Mouse (Mus musculus): ENCODE data around the gene Uchl3. TPM values are rescaled to one million over a fixed set of nuclear protein-coding genes. Genes with fewer than 3 reads are reported as not detected.
A peak's percentile ranks its signal among the peaks of the same experiment; 100 is the strongest.

Gene Uchl3
- total and polyA plus RNA-seq, 2 experiments from 2014 or later, result 101 to 273 TPM

GRCm38 (mm10) chr14:101616178-101616577, 37.6 kb upstream of the Uchl3 start:
- Histone ChIP-seq H3K36me3 (ENCODE audit: insufficient read depth) (no peaks in the 10 kb centered on the region), H3K9ac (no peak overlapping the region), H3K4me2 (ENCODE audit: low read depth) (no peak overlapping the region), H3K4me1 (ENCODE audit: insufficient read depth) (no peaks in the 10 kb centered on the region), H3K27ac (ENCODE audit: low read depth, low read length) (no peak overlapping the region), H3K4me3 (ENCODE audit: low read depth, low read length) (no peak overlapping the region), H3K27me3 (ENCODE audit: insufficient read depth, low read length) (no peaks in the 10 kb centered on the region), H3K9me3 (ENCODE audit: low read length) (no peaks in the 10 kb centered on the region)
- ATAC-seq (no peak), DNase-seq (no peak)
- 84% methylated on average over 9 of the region's 9 CpGs for WGBS
- TF ChIP-seq CTCF (IDR thresholded peaks at IDR 0.05; ENCODE audit: low read depth), result no peak

- DNase-seq (no peak), ATAC-seq (no peak)
- no peaks in the 10 kb centered on the region for H3K27me3 ChIP-seq (ENCODE audit: insufficient read depth, low read length)
- H3K9ac ChIP-seq, result no peak overlapping the region
- H3K4me3 ChIP-seq (ENCODE audit: low read depth, low read length), result no peak overlapping the region
- H3K36me3 ChIP-seq (ENCODE audit: insufficient read depth), result no peaks in the 10 kb centered on the region
- H3K9me3 ChIP-seq (ENCODE audit: low read length), result no peaks in the 10 kb centered on the region
- no peak overlapping the region for H3K27ac ChIP-seq (ENCODE audit: low read depth, low read length)
- WGBS, result 91% methylated on average over 5 of the region's 5 CpGs
- H3K4me1 ChIP-seq (ENCODE audit: insufficient read depth), result no peaks in the 10 kb centered on the region
- TF ChIP-seq CTCF (IDR thresholded peaks at IDR 0.05; ENCODE audit: low read depth), result no peak
- no peak overlapping the region for H3K4me2 ChIP-seq (ENCODE audit: low read depth)
Observed at GRCm38 (mm10) chr14:101617680-101618079, 36.1 kb upstream of the Uchl3 start.

DNA sequence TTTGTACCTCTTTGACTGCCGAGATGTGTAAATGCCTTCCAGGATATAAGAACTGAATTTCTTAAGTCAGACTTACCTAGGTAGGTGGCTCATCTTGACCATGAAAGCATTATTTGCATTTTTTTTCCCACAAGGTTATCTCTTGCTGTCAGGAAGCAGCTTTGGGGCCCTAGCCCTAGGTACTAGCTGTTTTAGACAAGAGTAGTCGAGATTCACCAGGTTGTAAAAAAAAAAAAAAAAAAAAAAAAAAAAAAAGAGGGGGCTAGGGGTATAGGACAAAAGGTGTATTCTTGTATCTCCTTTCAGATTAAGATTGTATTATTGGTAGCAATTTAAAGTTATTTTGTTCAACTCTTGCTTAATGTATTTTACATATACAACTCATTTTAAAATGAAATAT, 23.2 kb upstream of the Uchl3 start:
- no peaks in the 10 kb centered on the region for H3K9me3 ChIP-seq (ENCODE audit: low read length)
- H3K4me3 ChIP-seq (ENCODE audit: low read depth, low read length), result no peak overlapping the region
- H3K4me2 ChIP-seq (ENCODE audit: low read depth), result no peak overlapping the region
- ATAC-seq (no peak), DNase-seq (no peak)
- 90% methylated on average over 2 of the region's 2 CpGs for WGBS
- TF ChIP-seq CTCF (IDR thresholded peaks at IDR 0.05; ENCODE audit: low read depth), result no peak
- no peak overlapping the region for H3K9ac ChIP-seq
- H3K27me3 ChIP-seq (ENCODE audit: insufficient read depth, low read length), result no peaks in the 10 kb centered on the region
- no peak overlapping the region for H3K27ac ChIP-seq (ENCODE audit: low read depth, low read length)
- peaks cover 11% of the 10 kb centered on the region; the same call in 1 of the 2 replicates for H3K36me3 ChIP-seq (ENCODE audit: insufficient read depth)
- H3K4me1 ChIP-seq (ENCODE audit: insufficient read depth), result no peaks in the 10 kb centered on the region

DNA sequence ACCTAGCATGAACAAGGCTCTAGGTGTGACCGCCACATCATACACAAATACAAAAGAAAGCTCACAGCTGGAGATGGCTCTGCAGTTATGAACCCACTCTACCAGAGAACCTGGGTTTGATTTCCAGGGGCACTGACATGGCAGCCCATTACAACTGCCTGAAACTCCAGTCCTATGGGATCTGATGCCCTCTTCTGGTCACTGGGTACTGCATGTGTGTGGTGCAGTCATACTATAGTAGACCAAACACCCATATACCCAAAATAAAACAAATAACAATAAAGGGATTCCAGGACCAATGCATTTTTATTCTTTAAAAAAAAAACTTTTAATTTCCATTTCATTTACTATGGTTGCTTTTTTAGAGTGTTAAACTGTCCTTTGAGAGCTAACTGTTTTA, 18.0 kb upstream of the Uchl3 start:
- no peak for ATAC-seq
- Histone ChIP-seq H3K27me3 (ENCODE audit: insufficient read depth, low read length) (no peaks in the 10 kb centered on the region), H3K9me3 (ENCODE audit: low read length) (no peaks in the 10 kb centered on the region), H3K9ac (no peak overlapping the region), H3K27ac (ENCODE audit: low read depth, low read length) (no peak overlapping the region), H3K4me3 (ENCODE audit: low read depth, low read length) (no peak overlapping the region), H3K4me1 (ENCODE audit: insufficient read depth) (no peaks in the 10 kb centered on the region), H3K4me2 (ENCODE audit: low read depth) (no peak overlapping the region), H3K36me3 (ENCODE audit: insufficient read depth) (peaks cover 11% of the 10 kb centered on the region; the same call in 1 of the 2 replicates)
- no peak for DNase-seq
- peak; percentile 31 for TF ChIP-seq CTCF (IDR thresholded peaks at IDR 0.05; ENCODE audit: low read depth)
- 93% methylated on average over 1 of the region's 1 CpGs for WGBS

GRCm38 (mm10) chr14:101637381-101637780, 16.4 kb upstream of the Uchl3 start:
- no peaks in the 10 kb centered on the region for H3K4me1 ChIP-seq (ENCODE audit: insufficient read depth)
- H3K9me3 ChIP-seq (ENCODE audit: low read length), result no peaks in the 10 kb centered on the region
- no peak overlapping the region for H3K4me3 ChIP-seq (ENCODE audit: low read depth, low read length)
- peaks cover 7% of the 10 kb centered on the region; the same call in 1 of the 2 replicates for H3K36me3 ChIP-seq (ENCODE audit: insufficient read depth)
- TF ChIP-seq CTCF (IDR thresholded peaks at IDR 0.05; ENCODE audit: low read depth), result no peak
- no peak for DNase-seq
- no peak overlapping the region for H3K4me2 ChIP-seq (ENCODE audit: low read depth)
- no peak for ATAC-seq
- no peaks in the 10 kb centered on the region for H3K27me3 ChIP-seq (ENCODE audit: insufficient read depth, low read length)
- H3K27ac ChIP-seq (ENCODE audit: low read depth, low read length), result no peak overlapping the region
- WGBS, result 89% methylated on average over 6 of the region's 6 CpGs
- H3K9ac ChIP-seq, result no peak overlapping the region

DNA sequence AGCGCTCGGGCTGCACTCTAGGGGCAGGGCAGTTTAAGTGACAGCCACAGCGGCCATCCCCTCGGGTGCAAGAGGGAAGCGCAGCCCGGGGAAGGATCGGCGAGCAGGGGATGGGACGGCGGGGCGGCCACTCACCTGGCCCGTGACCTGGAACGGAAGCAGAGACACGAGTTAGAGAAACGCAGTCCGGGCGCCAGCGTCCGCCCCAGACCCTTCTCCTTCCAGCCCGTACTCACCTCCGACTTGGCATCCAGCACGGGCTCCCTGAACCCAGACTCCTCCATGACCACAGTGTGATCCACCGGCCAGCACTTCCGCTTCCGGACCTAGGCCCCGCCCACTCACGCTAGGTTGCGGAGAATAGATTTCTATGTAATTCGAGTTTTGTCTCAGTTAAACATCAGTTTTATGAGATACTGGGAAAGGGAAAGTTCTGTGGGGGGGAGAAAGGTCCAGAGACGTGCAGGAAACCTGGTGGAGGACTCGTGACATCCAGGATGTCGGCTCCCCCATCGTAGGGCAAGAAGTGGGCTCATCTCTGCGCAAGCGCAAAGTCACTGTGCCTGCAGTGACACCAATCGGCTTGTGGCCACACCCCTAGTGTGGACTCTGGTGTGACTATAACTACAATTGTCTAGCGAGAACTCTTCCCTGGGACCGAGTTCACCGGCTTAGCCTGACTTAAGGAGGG, 13.5 kb upstream of the Uchl3 start, which contains the start of gene Commd6:
TSS of gene Commd6 (minus strand) at position 534 of the 691 bp plus-strand sequence.
- peak; percentile 95 for DNase-seq
- no peaks in the 10 kb centered on the region for H3K9me3 ChIP-seq (ENCODE audit: low read length)
- peak; percentile 98 for ATAC-seq
- no peaks in the 10 kb centered on the region for H3K27me3 ChIP-seq (ENCODE audit: insufficient read depth, low read length)
- H3K27ac ChIP-seq (ENCODE audit: low read depth, low read length), result peak within 1 kb of the TSS; percentile 89
- no peaks in the 10 kb centered on the region for H3K36me3 ChIP-seq (ENCODE audit: insufficient read depth)
- H3K4me1 ChIP-seq (ENCODE audit: insufficient read depth), result no peaks in the 10 kb centered on the region
- TF ChIP-seq CTCF (IDR thresholded peaks at IDR 0.05; ENCODE audit: low read depth), result peak; percentile 34
- peak within 1 kb of the TSS; percentile 87 for H3K4me3 ChIP-seq (ENCODE audit: low read depth, low read length)
- WGBS, result under 1% methylated on average over 39 of the region's 39 CpGs
- peak within 1 kb of the TSS; percentile 59 for H3K4me2 ChIP-seq (ENCODE audit: low read depth)
- peak within 1 kb of the TSS; percentile 89 for H3K9ac ChIP-seq

DNA sequence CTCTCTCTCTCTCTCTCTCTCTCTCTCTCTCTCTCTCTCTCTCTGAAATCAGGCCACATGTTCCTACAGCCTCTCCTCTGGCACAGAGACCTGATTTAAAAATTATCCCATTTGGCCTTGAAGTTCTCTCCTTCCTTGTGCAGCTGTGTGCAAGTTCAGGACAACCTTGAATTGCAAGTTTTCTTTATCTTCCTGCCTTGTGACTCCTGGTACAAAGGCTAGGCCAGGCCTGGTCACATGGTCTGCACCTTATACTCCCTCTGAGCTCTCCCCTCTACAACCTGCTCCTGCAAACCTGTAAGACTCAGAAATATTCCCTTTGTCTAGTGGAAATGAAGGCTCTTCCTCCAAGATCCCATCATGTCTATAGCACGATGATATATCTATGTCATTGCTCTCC, 8.8 kb upstream of the Uchl3 start:
- no peaks in the 10 kb centered on the region for H3K9me3 ChIP-seq (ENCODE audit: low read length)
- ATAC-seq, result no peak
- H3K27ac ChIP-seq (ENCODE audit: low read depth, low read length), result no peak overlapping the region
- WGBS, result 90% methylated on average over 1 of the region's 1 CpGs
- H3K4me2 ChIP-seq (ENCODE audit: low read depth), result no peak overlapping the region
- H3K4me3 ChIP-seq (ENCODE audit: low read depth, low read length), result no peak overlapping the region
- H3K27me3 ChIP-seq (ENCODE audit: insufficient read depth, low read length), result no peaks in the 10 kb centered on the region
- no peak overlapping the region for H3K9ac ChIP-seq
- TF ChIP-seq CTCF (IDR thresholded peaks at IDR 0.05; ENCODE audit: low read depth), result no peak
- no peaks in the 10 kb centered on the region for H3K36me3 ChIP-seq (ENCODE audit: insufficient read depth)
- no peaks in the 10 kb centered on the region for H3K4me1 ChIP-seq (ENCODE audit: insufficient read depth)
- no peak for DNase-seq
